Mouse (Mus musculus) retina, postnatal 1 day (tissue): ENCODE results near the gene Ctrc.

Experiments
- DNase-seq: peaks from one replicate; pipeline ENCODE4 v3.0.0-alpha.2; 2012

The Ctrc gene

GRCm38 (mm10) chr4:141866933-141867490, 20.9 kb upstream of the Ctrc start:
- DNase-seq, result peak; percentile 85

GRCm38 (mm10) chr4:141865600-141865999, 19.4 kb upstream of the Ctrc start:
- no peak for DNase-seq

GRCm38 (mm10) chr4:141865006-141865405, 18.8 kb upstream of the Ctrc start:
- DNase-seq, result no peak

GRCm38 (mm10) chr4:141864506-141864905, 18.3 kb upstream of the Ctrc start:
- no peak for DNase-seq

- no peak for DNase-seq
Observed at GRCm38 (mm10) chr4:141863726-141864280, 17.6 kb upstream of the Ctrc start.

GRCm38 (mm10) chr4:141862867-141863266, 16.7 kb upstream of the Ctrc start:
- no peak for DNase-seq

GRCm38 (mm10) chr4:141861591-141862295, 15.6 kb upstream of the Ctrc start:
- DNase-seq, result no peak

- DNase-seq, result no peak
Observed at GRCm38 (mm10) chr4:141860246-141860841, 14.2 kb upstream of the Ctrc start.

- DNase-seq, result no peak
Observed at GRCm38 (mm10) chr4:141859351-141859750, 13.2 kb upstream of the Ctrc start.

GRCm38 (mm10) chr4:141858501-141858900, 12.3 kb upstream of the Ctrc start:
- no peak for DNase-seq

GRCm38 (mm10) chr4:141857422-141857930, 11.3 kb upstream of the Ctrc start:
- peak; percentile 84 for DNase-seq

GRCm38 (mm10) chr4:141853437-141853836, 7.3 kb upstream of the Ctrc start:
- DNase-seq, result peak; percentile 82

GRCm38 (mm10) chr4:141834536-141835095, 11.5 kb downstream of the Ctrc start:
- DNase-seq, result no peak

- no peak for DNase-seq
Observed at GRCm38 (mm10) chr4:141833911-141834310, 12.2 kb downstream of the Ctrc start.

GRCm38 (mm10) chr4:141831361-141831760, 14.8 kb downstream of the Ctrc start:
- no peak for DNase-seq

GRCm38 (mm10) chr4:141830381-141830780, 15.8 kb downstream of the Ctrc start:
- DNase-seq, result peak; percentile 16

GRCm38 (mm10) chr4:141828177-141828576, 18.0 kb downstream of the Ctrc start:
- no peak for DNase-seq

- no peak for DNase-seq
Observed at GRCm38 (mm10) chr4:141827401-141827800, 18.8 kb downstream of the Ctrc start.

- DNase-seq, result no peak
Observed at GRCm38 (mm10) chr4:141826060-141826459, 20.1 kb downstream of the Ctrc start, which contains the start of gene Cela2a. Cela2a (minus strand) TSS chr4:141826160.

GRCm38 (mm10) chr4:141822979-141823378, 23.2 kb downstream of the Ctrc start:
- peak; percentile 50 for DNase-seq

- peak; percentile 31 for DNase-seq
Observed at GRCm38 (mm10) chr4:141822089-141822488, 24.1 kb downstream of the Ctrc start.

GRCm38 (mm10) chr4:141821178-141821577, 25.0 kb downstream of the Ctrc start:
- DNase-seq, result no peak

- DNase-seq, result no peak
Observed at GRCm38 (mm10) chr4:141819316-141819715, 26.8 kb downstream of the Ctrc start.
